Mouse (Mus musculus): Measurements from ENCODE around the gene Ldlr.

DNA sequence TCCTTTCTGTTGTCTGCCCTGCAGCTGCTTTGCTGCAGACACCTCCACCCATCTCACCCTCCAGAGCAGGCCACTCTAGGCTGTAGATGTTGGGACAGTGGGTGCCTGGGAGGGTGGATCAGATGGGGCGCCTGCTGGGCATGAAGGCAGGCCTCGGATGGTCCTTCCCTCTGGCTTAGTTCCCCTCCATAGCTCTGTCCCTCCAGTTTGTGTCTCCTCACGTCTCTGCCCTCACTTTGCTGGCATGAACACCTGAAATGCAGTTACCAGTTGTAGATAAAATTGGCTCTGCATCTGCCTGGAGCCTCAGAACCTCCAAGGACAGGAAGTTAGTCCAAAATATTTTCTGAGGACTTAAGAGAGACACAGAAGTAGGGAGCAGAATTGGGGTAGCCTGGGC, 73.6 kb downstream of the Ldlr start:
- TF ChIP-seq CTCF (conservative IDR thresholded peaks at IDR 0.05; ENCODE audit: insufficient read depth, insufficient read length, low read depth, low read length) (no peak), POLR2A (IDR thresholded peaks at IDR 0.05; ENCODE audit: low read depth, low read length) (no peak)

Data from kidney, adult 2 months (tissue).